Mouse (Mus musculus) hindbrain, embryonic 16.5 days (tissue): ENCODE measurements at regions not wholly inside any gene's neighbourhood (a gene's known extent, or its start where the extent isn't known, plus 50 kb on each side); places are given as distances from the start of the nearest gene placed in this dataset.
A peak's percentile ranks its signal among the peaks of the same experiment; 100 is the strongest.

Source experiments
- ATAC-seq: fragments of 200-750 bp; cut with Nextera tagmentation; 2 replicates; pipeline ENCODE4 v1.8.0; 2017; ENCODE audit warnings: moderate TSS enrichment, moderate library complexity
- H3K27ac ChIP-seq: fragments of 300-500 bp; sonication (generic); 2 replicates; pipeline ENCODE4 v1.5.1; 2014; ENCODE audit warnings: low read depth, mild to moderate bottlenecking, control low read depth, low read length, moderate library complexity
- H3K27me3 ChIP-seq: fragments of 300-500 bp; sonication (generic); replicated peaks from 2 replicates; pipeline ENCODE4 v1.6.1; 2014; ENCODE audit warnings: low read length; ENCODE audit not compliant: control insufficient read depth, insufficient read depth
- H3K36me3 ChIP-seq: fragments of 300-500 bp; sonication (generic); 2 replicates; pipeline ENCODE4 v1.6.1; 2014; ENCODE audit warnings: mild to moderate bottlenecking, low read length, moderate library complexity, mixed read lengths; ENCODE audit not compliant: control insufficient read depth, insufficient read depth
- H3K4me1 ChIP-seq: fragments of 300-500 bp; sonication (generic); 2 replicates; pipeline ENCODE4 v1.6.1; 2014; ENCODE audit warnings: low read depth, low read length; ENCODE audit not compliant: control insufficient read depth, insufficient read depth
- H3K4me2 ChIP-seq: fragments of 300-500 bp; sonication (generic); 2 replicates; pipeline ENCODE4 v1.6.1; 2014; ENCODE audit warnings: mild to moderate bottlenecking, low read length, control low read depth, moderate library complexity
- H3K4me3 ChIP-seq: fragments of 300-500 bp; sonication (generic); 2 replicates; pipeline ENCODE4 v1.5.1; 2014; ENCODE audit warnings: mild to moderate bottlenecking, low read length, control low read depth, moderate library complexity
- H3K9ac ChIP-seq: fragments of 300-500 bp; sonication (generic); 2 replicates; pipeline ENCODE4 v1.6.1; 2014; ENCODE audit warnings: low read depth, mild to moderate bottlenecking, control low read depth, low read length, moderate library complexity
- H3K9me3 ChIP-seq: fragments of 300-500 bp; sonication (generic); 2 replicates; pipeline ENCODE4 v1.6.1; 2014; ENCODE audit warnings: mild to moderate bottlenecking, low read length, moderate library complexity; ENCODE audit not compliant: control insufficient read depth
- WGBS: fragments of 180-500 bp; shearing (Covaris S2); extraction: QIAGEN DNeasy Blood & Tissue Kit; methylation state at CpG from one replicate; pipeline ENCODE4 v1.1.7; 2014; 5-methylcytosine and 5-hydroxymethylcytosine counted together

- H3K4me2 ChIP-seq: no peak overlapping the region
- H3K4me3 ChIP-seq: no peak overlapping the region
- no peaks in the 10 kb centered on the region for H3K27me3 ChIP-seq
- no peaks in the 10 kb centered on the region for H3K4me1 ChIP-seq
- H3K27ac ChIP-seq: no peak overlapping the region
- H3K9ac ChIP-seq: no peak overlapping the region
- H3K9me3 ChIP-seq: peaks cover 2% of the 10 kb centered on the region; the same call in 1 of the 2 replicates
- H3K36me3 ChIP-seq: no peaks in the 10 kb centered on the region
- no peak for ATAC-seq
Observed at GRCm38 (mm10) chr13:33721851-33722250, 60.6 kb downstream of the Serpinb6d start.

- no peak overlapping the region for H3K27ac ChIP-seq
- peak; percentile 54; the same call in 1 of the 2 replicates for ATAC-seq
- H3K4me2 ChIP-seq: peak overlapping the region; percentile 28; the same call in 1 of the 2 replicates
- H3K27me3 ChIP-seq: no peaks in the 10 kb centered on the region
- H3K4me3 ChIP-seq: no peak overlapping the region
- no peak overlapping the region for H3K9ac ChIP-seq
- WGBS: 56% methylated on average over 18 of the region's 18 CpGs
- no peaks in the 10 kb centered on the region for H3K4me1 ChIP-seq
- H3K9me3 ChIP-seq: peaks cover 2% of the 10 kb centered on the region; the same call in 1 of the 2 replicates
- no peaks in the 10 kb centered on the region for H3K36me3 ChIP-seq
Observed at GRCm38 (mm10) chr13:33762293-33763125, 80.7 kb downstream of the Serpinb6e start.

- no peak for ATAC-seq
- no peak overlapping the region for H3K4me2 ChIP-seq
- H3K27ac ChIP-seq: no peak overlapping the region
- no peaks in the 10 kb centered on the region for H3K36me3 ChIP-seq
- no peaks in the 10 kb centered on the region for H3K27me3 ChIP-seq
- H3K4me1 ChIP-seq: no peaks in the 10 kb centered on the region
- H3K4me3 ChIP-seq: no peak overlapping the region
- H3K9ac ChIP-seq: no peak overlapping the region
- H3K9me3 ChIP-seq: peaks cover 2% of the 10 kb centered on the region; the same call in 1 of the 2 replicates
- WGBS: 88% methylated on average over 14 of the region's 14 CpGs
Observed at GRCm38 (mm10) chr13:33763295-33763916, 79.8 kb downstream of the Serpinb6e start.
